Mouse (Mus musculus) urinary bladder, postnatal 36 days (tissue): ENCODE measurements around the gene Ubr4.

ENCODE experiments used
- DNase-seq, 2 experiments: peaks; one replicate each; pipeline ENCODE4 v3.0.0; 2022; ENCODE audit warnings: low spot score in 2 of 2, mixed read lengths in 1 of 2

The Ubr4 gene

GRCm38 (mm10) chr4:139351931-139352711, at the start of gene Ubr4, which contains the start of the genes Mrto4 and Emc1:
Gene Ubr4 (plus strand): TSS chr4:139352609.
Gene Mrto4 (minus strand): TSS chr4:139352576.
Gene Emc1 (plus strand): TSS chr4:139352587.
- peak; percentile 80 to 85 for DNase-seq

- DNase-seq: no peak
Measured at GRCm38 (mm10) chr4:139305521-139305920, 46.9 kb upstream of the Ubr4 start.

DNA sequence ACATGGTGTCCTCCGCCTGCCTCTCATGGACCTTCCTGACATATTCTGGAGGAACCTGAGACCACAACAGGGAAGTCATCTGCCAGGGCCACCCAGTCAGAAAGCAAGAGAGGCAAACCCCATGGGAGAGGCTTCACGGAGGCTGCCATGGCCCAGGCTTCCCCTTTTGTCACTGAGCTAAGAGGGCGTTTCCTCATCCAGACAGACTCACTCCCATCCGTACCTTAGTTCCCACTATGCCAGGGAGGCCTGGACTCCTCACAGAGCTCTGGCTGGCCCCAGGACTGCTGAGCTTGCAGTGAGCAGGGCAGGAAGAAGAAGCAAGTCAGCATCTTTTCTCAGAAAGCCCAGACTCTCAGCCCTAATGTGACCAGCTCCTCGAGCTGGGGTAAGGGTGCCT, 44.5 kb upstream of the Ubr4 start:
- no peak for DNase-seq

GRCm38 (mm10) chr4:139309651-139310050, 42.8 kb upstream of the Ubr4 start:
- no peak for DNase-seq

GRCm38 (mm10) chr4:139310171-139310898, 42.1 kb upstream of the Ubr4 start, which contains the start of the genes Pqlc2 and Akr7a5:
Gene Pqlc2 (minus strand): TSS chr4:139310708.
Gene Akr7a5 (plus strand): TSS chr4:139310744.
- DNase-seq: peak; percentile 98

DNA sequence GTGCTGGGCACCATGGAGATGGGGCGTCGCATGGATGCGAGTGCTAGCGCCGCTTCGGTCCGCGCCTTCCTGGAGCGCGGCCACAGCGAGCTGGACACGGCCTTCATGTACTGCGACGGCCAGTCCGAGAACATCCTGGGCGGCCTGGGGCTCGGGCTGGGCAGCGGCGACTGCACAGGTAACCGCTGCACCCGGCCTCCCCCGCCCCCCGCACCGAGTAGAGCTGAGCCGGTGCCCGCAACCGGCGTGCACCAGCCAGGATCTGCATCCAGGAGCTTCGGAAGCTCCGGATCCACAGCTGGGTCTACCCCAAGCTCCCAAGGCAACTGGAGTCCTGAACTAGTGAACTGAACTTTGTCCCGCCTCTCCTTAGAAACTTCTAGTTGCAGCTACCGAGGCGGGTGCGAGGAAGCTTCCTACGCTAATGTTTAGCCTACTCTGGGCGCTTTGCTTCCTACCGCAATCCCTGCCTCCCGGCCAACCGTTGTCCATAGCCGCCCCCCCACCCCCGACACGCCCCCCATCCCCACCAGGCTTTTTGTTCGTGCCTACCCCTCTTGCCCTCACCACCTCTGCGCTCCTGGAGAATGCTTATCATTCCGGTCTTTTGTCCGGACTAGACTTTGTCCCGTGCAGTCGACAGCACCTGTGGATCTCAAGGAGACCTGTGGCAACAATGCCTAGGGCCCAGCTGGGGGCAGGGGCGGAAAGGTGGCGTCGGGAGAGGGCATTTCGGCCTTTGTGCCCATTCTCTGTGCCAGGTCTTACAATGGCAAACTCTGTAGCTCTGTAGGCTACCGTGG, 41.3 kb upstream of the Ubr4 start:
- DNase-seq: no peak

DNA sequence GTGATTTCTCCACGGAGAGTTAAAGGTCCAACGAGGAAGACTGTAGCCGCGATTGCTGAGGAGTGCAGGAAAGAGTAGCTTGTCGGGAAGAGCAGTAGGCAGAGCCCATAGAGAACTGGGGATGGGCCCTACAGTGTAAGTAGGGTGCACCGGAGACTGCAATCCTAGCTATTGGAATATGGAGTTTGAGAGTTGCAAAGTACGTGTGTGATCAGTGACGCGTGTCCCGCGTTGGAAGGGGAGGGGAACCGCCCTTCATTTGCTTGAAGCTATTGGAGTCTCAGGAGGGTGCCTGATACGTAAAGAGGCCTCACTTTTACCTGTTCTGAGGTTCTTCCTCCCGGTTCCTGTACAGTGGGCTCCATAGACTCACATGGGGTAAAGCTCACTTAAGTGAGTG, 40.7 kb upstream of the Ubr4 start:
- DNase-seq: no peak

DNA sequence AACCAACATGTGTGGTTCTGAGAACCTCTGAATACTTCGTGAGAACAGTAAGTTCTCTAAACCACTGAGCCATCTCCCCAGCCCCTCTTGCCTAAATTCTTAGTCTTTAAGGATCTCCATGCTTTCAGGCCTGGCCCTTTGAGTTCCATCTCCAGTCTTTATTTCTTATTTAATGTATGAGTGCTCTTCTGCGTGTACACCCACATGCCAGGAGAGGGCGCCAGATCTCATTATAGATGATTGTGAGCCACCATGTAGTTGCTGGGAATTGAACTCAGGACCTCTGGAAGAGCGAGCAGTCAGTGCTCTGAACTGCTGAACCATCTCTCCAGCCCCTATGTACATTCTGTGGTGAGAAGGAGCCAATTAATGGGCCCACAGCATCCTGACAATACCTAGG, 39.8 kb upstream of the Ubr4 start:
- no peak for DNase-seq

GRCm38 (mm10) chr4:139318449-139318848, 34.0 kb upstream of the Ubr4 start:
- DNase-seq: no peak

DNA sequence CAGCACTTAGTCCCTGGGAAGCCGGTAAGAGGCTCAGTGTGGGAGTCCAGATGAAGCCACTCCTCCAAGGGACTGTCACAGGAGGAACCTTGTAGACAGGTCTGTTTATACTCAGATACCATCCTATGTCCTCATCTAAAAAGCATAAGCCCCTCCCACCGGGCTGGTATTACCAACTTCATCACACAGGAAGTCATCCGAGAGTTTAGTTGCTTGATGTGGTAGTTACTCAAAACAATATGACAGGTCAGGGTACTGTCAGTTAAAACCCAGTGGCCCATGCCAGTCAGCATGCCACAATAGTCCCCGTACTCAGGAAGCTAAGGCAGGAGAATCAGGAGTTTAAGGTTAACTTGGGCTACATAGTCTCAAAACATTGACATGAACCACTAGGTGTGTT, 32.7 kb upstream of the Ubr4 start:
- no peak for DNase-seq

GRCm38 (mm10) chr4:139330605-139331004, 21.8 kb upstream of the Ubr4 start:
- peak; percentile 60 to 75 for DNase-seq

GRCm38 (mm10) chr4:139334631-139335295, 17.6 kb upstream of the Ubr4 start:
- no peak for DNase-seq

GRCm38 (mm10) chr4:139335507-139335906, 16.9 kb upstream of the Ubr4 start:
- DNase-seq: no peak

DNA sequence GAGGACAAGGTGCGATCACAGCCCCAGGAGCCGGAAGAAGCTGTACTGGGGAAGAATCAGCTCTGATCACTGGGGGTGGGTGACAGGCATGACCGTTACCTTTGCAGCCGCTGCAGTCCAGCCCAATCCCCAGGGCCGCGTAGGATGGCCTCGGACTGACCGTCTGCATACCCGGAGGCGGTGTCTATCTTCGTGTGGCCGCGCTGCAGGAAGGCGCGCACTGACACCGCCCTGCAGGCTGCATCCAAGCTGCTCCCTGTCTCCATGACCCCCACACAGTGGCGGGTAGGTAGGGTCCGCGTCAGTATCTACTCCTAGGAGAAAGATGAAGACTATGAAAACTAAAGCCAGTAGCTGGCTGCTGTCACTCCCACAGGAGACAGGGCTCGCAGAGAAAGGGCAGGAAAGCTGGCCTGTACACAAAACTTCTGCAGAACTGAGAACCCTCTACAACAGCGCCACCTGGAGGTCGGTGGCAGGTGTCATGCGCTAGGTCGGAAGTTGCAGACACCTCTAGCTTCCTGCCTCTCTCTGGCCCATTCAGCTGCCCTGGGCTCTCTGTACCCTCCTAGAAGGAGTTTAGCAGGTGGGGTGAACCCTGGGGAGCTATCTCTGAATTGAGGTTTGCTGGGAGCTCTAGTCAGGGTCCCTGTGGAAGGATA, 15.5 kb upstream of the Ubr4 start:
- DNase-seq: peak; percentile 71 to 79

GRCm38 (mm10) chr4:139338145-139338544, 14.3 kb upstream of the Ubr4 start:
- DNase-seq: no peak

DNA sequence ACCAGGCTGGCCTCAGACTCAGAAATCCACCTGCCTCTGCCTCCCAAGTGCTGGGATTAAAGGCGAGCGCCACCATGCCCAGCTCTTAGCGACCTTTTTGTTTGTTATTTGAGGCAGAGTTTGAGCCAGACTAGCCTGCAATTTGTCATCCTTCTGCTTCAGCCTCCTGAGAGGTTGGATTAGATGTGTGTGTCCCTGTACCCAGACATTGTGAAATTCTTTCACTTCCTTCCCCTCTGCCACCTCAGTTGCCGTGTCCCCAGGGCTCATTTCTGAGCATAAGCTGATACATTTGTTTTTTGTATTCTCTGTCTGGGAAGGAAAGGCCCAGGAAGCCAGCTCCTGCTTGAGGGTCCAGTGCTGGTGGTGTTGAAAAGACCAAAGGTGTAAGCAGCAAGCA, 11.6 kb upstream of the Ubr4 start:
- no peak for DNase-seq

GRCm38 (mm10) chr4:139341556-139342233, 10.7 kb upstream of the Ubr4 start:
- DNase-seq: no peak

- no peak for DNase-seq
Measured at GRCm38 (mm10) chr4:139343718-139344117, 8.7 kb upstream of the Ubr4 start.

- no peak for DNase-seq
Measured at GRCm38 (mm10) chr4:139345416-139346019, 6.9 kb upstream of the Ubr4 start.

- no peak for DNase-seq
Measured at GRCm38 (mm10) chr4:139352832-139353231, 423 bp downstream of the Ubr4 start.
